Mouse (Mus musculus) T-helper 17 cell (primary cell): ENCODE data around the gene Tmem232.
"Not testable (repeated sequence)": the region's sequence is repeated elsewhere in the genome, so short reads cannot be mapped to it uniquely, and the experiment has no call there.

Experiments
- in situ Hi-C, 2 experiments: fragments of 300-600 bp; cut with MboI, MseI; formaldehyde crosslinking; loops; 1 replicate in 1 of 2; 2 replicates in 1 of 2; pipeline ENCODE4 v1.15.1; 2025; ENCODE audit warnings: high pct_unique_total_duplicates in 2 of 2

Gene Tmem232

DNA sequence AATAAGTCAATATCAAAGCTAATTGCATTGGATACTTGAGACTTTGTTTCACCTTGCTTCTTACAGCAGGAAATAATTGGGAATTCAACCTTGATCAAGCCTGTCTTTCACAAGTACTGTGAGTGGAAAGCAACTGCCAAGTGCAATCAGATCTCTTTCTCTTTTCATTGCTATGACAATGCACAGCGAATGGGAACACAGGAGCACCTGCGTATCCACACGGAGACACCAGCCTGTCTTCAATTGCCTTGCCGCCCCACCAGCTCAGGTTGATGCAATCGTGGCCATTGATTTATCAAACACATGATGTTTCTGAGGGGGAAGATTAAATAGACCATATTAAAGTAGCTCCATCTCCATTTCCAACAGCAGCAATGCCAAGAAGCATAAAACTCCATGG is 296.9 kb downstream of the Tmem232 start:
- in situ Hi-C loops, result no loop called here

DNA sequence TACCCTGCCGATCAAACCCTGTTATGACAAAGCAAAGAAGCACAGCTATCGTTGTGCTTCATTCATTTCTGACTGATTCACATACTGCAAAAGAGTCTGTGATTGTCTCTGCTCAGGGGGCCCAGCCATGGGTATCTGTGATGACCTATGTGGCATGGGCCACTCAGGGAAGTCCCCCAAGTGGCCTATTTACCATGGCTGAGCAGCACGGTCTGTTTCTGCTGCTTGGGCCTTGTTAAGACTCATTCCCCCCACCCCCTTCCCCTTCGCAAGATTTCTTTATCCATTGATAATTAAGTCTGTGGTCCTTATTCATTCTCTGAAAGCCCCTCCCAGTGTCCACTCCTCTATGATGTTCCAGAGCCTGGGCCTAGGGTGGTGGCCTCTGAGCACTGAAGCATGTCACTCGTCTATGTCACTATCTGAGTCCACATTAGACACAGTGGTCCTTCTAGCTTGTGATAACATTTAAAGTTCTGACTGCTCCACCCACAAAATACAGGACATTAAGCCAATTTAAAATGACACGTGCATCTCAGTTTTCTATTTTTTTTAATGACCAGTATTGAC is 315.1 kb downstream of the Tmem232 start:
- in situ Hi-C loops, result no loop called here

DNA sequence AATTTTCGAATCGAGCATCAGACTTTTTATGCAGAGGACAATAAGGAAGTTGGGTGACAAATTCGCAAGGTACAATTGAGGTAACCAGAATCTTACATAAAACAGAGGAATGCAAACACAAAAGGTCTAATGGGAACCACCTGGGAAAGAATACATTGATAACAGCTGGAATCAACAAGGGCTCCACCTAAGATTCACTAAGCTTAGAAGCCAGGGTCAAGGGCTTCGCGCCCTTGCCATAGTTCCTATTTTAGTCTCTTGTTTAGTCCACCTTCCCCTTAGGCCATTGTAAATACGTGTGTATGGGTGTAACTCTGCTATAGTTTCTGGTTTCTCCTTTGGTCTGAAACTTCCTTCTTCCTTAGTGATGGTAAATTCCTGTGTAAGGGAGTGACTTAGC is 318.9 kb downstream of the Tmem232 start:
- in situ Hi-C loops, result not testable (repeated sequence)
